9 mouse cellular contexts compared by ENCODE assay signal in the genomic region with DNA sequence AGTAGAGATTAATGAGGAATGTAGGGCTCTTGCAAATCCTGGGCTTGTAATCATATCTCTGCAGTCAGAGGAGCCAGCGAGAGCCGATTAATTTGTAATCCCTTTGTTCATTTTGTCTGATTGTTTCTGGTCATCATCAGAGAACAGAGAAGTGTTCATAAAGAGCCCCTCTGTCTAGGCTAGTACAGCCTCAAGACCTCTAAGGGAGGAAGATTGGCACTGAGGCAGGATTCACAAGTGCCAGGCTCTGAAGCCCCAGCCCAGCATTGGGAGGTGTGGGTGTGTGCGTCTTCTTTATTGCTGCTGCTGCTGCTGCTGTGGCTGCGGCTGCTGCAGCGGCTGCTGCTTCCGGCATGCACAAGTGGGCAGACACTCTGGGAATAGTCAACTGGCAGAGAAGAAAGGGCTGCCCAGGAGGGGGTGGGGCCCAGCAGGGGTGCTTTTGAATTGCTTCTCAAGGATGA.
DNase-seq lines count a peak whose midpoint lies in the region; ATAC-seq lines count a peak whose summit lies in the region.
"Had no signal": no experiment of that assay in that cellular context is flagged by ENCODE, and none has a peak within 500 bp of the region (broad histone marks: within the 10 kb centered on the region; RNA-seq: fewer than 3 reads in every experiment).

No protein-coding gene starts in this region.

- 0 out of 2 replicates have a peak, but pooled peaks have one; percentile 49 for ATAC-seq in heart, embryonic 16.5 days (replicated peaks; ENCODE audit: extremely low read depth, insufficient read depth, low FRiP score)
- ATAC-seq in hindbrain, embryonic 11.5 days (ENCODE audit: low FRiP score) = peak; percentile 72
- peak; percentile 84 for ATAC-seq in midbrain, embryonic 16.5 days
- ATAC-seq in CD4-positive, CD25-positive, alpha-beta regulatory T cell, adult 4 months = no peak

- H3K36me3 ChIP-seq in heart, embryonic 16.5 days (ENCODE audit: control insufficient read depth, insufficient read depth) = no peaks in the 10 kb centered on the region
- H3K36me3 ChIP-seq in embryonic facial prominence, embryonic 10.5 days (replicated peaks) = peaks cover 12% of the 10 kb centered on the region; the same call in 1 of the 2 replicates
- H3K36me3 ChIP-seq in hindbrain, embryonic 11.5 days (ENCODE audit: control insufficient read depth, insufficient read depth, low read length) = no peaks in the 10 kb centered on the region
- no peaks in the 10 kb centered on the region for H3K36me3 ChIP-seq in midbrain, embryonic 16.5 days (ENCODE audit: control insufficient read depth, insufficient read depth, low read length)

- H3K9me3 ChIP-seq in heart, embryonic 16.5 days (replicated peaks; ENCODE audit: control insufficient read depth, low read length) = no peaks in the 10 kb centered on the region
- no peaks in the 10 kb centered on the region for H3K9me3 ChIP-seq in embryonic facial prominence, embryonic 10.5 days
- no peaks in the 10 kb centered on the region for H3K9me3 ChIP-seq in hindbrain, embryonic 11.5 days (ENCODE audit: control insufficient read depth, low read length)
- H3K9me3 ChIP-seq in midbrain, embryonic 16.5 days (replicated peaks; ENCODE audit: control insufficient read depth, low read length, poor library complexity, severe bottlenecking) = no peaks in the 10 kb centered on the region

- H3K9ac ChIP-seq in heart, embryonic 16.5 days (ENCODE audit: low read length) = peak overlapping the region; percentile 40; the same call in 1 of the 2 replicates
- peak overlapping the region; percentile 44 for H3K9ac ChIP-seq in hindbrain, embryonic 11.5 days (ENCODE audit: low read depth, low read length)
- peak overlapping the region; percentile 58 for H3K9ac ChIP-seq in midbrain, embryonic 16.5 days (ENCODE audit: low read depth, low read length)

- H3K4me1 ChIP-seq in heart, embryonic 16.5 days (ENCODE audit: control insufficient read depth, insufficient read depth, low read length) = peaks cover 26% of the 10 kb centered on the region
- H3K4me1 ChIP-seq in embryonic facial prominence, embryonic 10.5 days = peaks cover 77% of the 10 kb centered on the region
- peaks cover 36% of the 10 kb centered on the region for H3K4me1 ChIP-seq in hindbrain, embryonic 11.5 days (replicated peaks; ENCODE audit: control insufficient read depth, insufficient read depth, low read length)
- peaks cover 62% of the 10 kb centered on the region for H3K4me1 ChIP-seq in midbrain, embryonic 16.5 days (ENCODE audit: control insufficient read depth, insufficient read depth, low read length)

- 15% methylated on average over 6 of the region's 6 CpGs for WGBS in heart, embryonic 16.5 days
- WGBS in embryonic facial prominence, embryonic 10.5 days = 14% methylated on average over 6 of the region's 6 CpGs
- WGBS in hindbrain, embryonic 11.5 days = 9% methylated on average over 6 of the region's 6 CpGs
- WGBS in midbrain, embryonic 16.5 days = 2% methylated on average over 6 of the region's 6 CpGs

- H3K27me3 ChIP-seq in heart, embryonic 16.5 days (ENCODE audit: control insufficient read depth, insufficient read depth, low read length) = no peaks in the 10 kb centered on the region
- H3K27me3 ChIP-seq in embryonic facial prominence, embryonic 10.5 days (replicated peaks; ENCODE audit: low read depth, poor library complexity, severe bottlenecking) = 0 out of 2 replicates have a peak, but pooled peaks cover 4% of the 10 kb centered on the region
- no peaks in the 10 kb centered on the region for H3K27me3 ChIP-seq in hindbrain, embryonic 11.5 days (ENCODE audit: control insufficient read depth, insufficient read depth, low read length)
- no peaks in the 10 kb centered on the region for H3K27me3 ChIP-seq in midbrain, embryonic 16.5 days (ENCODE audit: control insufficient read depth, insufficient read depth, low read depth, low read length)

- peak overlapping the region; percentile 1; the same call in 1 of the 2 replicates for H3K27ac ChIP-seq in heart, embryonic 16.5 days (ENCODE audit: low read length)
- peak overlapping the region; percentile 73 for H3K27ac ChIP-seq in embryonic facial prominence, embryonic 10.5 days (replicated peaks)
- H3K27ac ChIP-seq in hindbrain, embryonic 11.5 days (ENCODE audit: low read depth, low read length) = peak overlapping the region; percentile 87
- peak overlapping the region; percentile 91 for H3K27ac ChIP-seq in midbrain, embryonic 16.5 days (ENCODE audit: low read length)

- no peak overlapping the region for H3K4me3 ChIP-seq in heart, embryonic 16.5 days (ENCODE audit: low read length)
- no peak overlapping the region for H3K4me3 ChIP-seq in embryonic facial prominence, embryonic 10.5 days
- no peak overlapping the region for H3K4me3 ChIP-seq in hindbrain, embryonic 11.5 days (ENCODE audit: low read depth, low read length)
- no peak overlapping the region for H3K4me3 ChIP-seq in midbrain, embryonic 16.5 days (ENCODE audit: low read depth, low read length)

- 0 out of 2 replicates have a peak overlapping the region, but pooled peaks have one; percentile 13 for H3K4me2 ChIP-seq in heart, embryonic 16.5 days (ENCODE audit: low read depth, low read length)
- H3K4me2 ChIP-seq in hindbrain, embryonic 11.5 days (replicated peaks; ENCODE audit: low read depth, low read length) = no peak overlapping the region
- H3K4me2 ChIP-seq in midbrain, embryonic 16.5 days (ENCODE audit: low read length) = no peak overlapping the region

- no peak for DNase-seq in heart, adult 18-20 months
- DNase-seq in embryonic facial prominence, embryonic 10.5 days (ENCODE audit: low spot score) = peak; percentile 59
- peak; percentile 64 for DNase-seq in hindbrain, embryonic 11.5 days (ENCODE audit: low spot score)
- no peak for DNase-seq in cerebellum, postnatal 25 days
- DNase-seq in kidney, adult 8-10 months = no peak
- DNase-seq: adrenal gland, postnatal 14 days had no signal

Comparison
In these comparisons a context has a peak if more than half of its experiments do, and no peak if none do; other contexts are left out.
1. H3K27ac ChIP-seq: peak in every context shown above with its lines; median percentile 91 in midbrain, embryonic 16.5 days; 87 in hindbrain, embryonic 11.5 days; 73 in embryonic facial prominence, embryonic 10.5 days; 1 in heart, embryonic 16.5 days.
2. DNase-seq: peak in embryonic facial prominence, embryonic 10.5 days (single experiment) and hindbrain, embryonic 11.5 days (single experiment); none in heart, adult 18-20 months (0 of 2), cerebellum, postnatal 25 days (0 of 2) and kidney, adult 8-10 months (0 of 2).
3. Peak in every context shown above with its lines, with median percentiles within 50 percentile points of each other: H3K9ac ChIP-seq.